In genomic region chr12:17386896-17387295, GRCm38 (mm10) we compare ENCODE assay signal across 19 mouse cellular contexts. TPM values are rescaled to one million over a fixed set of nuclear protein-coding genes. Genes with fewer than 3 reads are reported as not detected.
A peak's percentile ranks its signal among the peaks of the same experiment; 100 is the strongest.
DNase-seq lines count a peak whose midpoint lies in the region; ATAC-seq and TF ChIP-seq lines count a peak whose summit lies in the region.
"Had no signal": no experiment of that assay in that cellular context is flagged by ENCODE, and none has a peak within 500 bp of the region (broad histone marks: within the 10 kb centered on the region; RNA-seq: fewer than 3 reads in every experiment).

No protein-coding gene starts in this region.

- TF ChIP-seq CTCF in lung, embryonic 14.5 days (IDR thresholded peaks at IDR 0.05; ENCODE audit: low read depth): no peak
- no peak for TF ChIP-seq CTCF in lung, adult 2 months (IDR thresholded peaks at IDR 0.05; ENCODE audit: insufficient read depth, low read length)
- TF ChIP-seq CTCF in hindbrain, postnatal 0 days (IDR thresholded peaks at IDR 0.05; ENCODE audit: low read depth): no peak

- H3K9ac ChIP-seq in embryonic facial prominence, embryonic 15.5 days: no peak overlapping the region
- no peak overlapping the region for H3K9ac ChIP-seq in lung, embryonic 14.5 days
- no peak overlapping the region for H3K9ac ChIP-seq in stomach, embryonic 15.5 days
- no peak overlapping the region for H3K9ac ChIP-seq in hindbrain, postnatal 0 days (replicated peaks; ENCODE audit: low read length)
- H3K9ac ChIP-seq: embryonic facial prominence, embryonic 13.5 days; hindbrain, embryonic 12.5 days had no signal

- no peaks in the 10 kb centered on the region for H3K9me3 ChIP-seq in embryonic facial prominence, embryonic 15.5 days (replicated peaks)
- H3K9me3 ChIP-seq in embryonic facial prominence, embryonic 10.5 days: no peaks in the 10 kb centered on the region
- H3K9me3 ChIP-seq in lung, embryonic 14.5 days (ENCODE audit: low read depth, low read length): no peaks in the 10 kb centered on the region
- no peaks in the 10 kb centered on the region for H3K9me3 ChIP-seq in stomach, embryonic 15.5 days
- H3K9me3 ChIP-seq in hindbrain, postnatal 0 days (ENCODE audit: low read length): no peaks in the 10 kb centered on the region
- H3K9me3 ChIP-seq in forebrain, embryonic 10.5 days: no peaks in the 10 kb centered on the region
- H3K9me3 ChIP-seq: embryonic facial prominence, embryonic 13.5 days; hindbrain, embryonic 12.5 days had no signal

- H3K4me3 ChIP-seq in embryonic facial prominence, embryonic 15.5 days (replicated peaks): no peak overlapping the region
- H3K4me3 ChIP-seq in embryonic facial prominence, embryonic 10.5 days: no peak overlapping the region
- no peak overlapping the region for H3K4me3 ChIP-seq in lung, embryonic 14.5 days (ENCODE audit: low read depth, low read length)
- H3K4me3 ChIP-seq in lung, adult 2 months (replicated peaks; ENCODE audit: extremely low read depth, low read depth, low read length): no peak overlapping the region
- H3K4me3 ChIP-seq in stomach, embryonic 15.5 days (replicated peaks): no peak overlapping the region
- no peak overlapping the region for H3K4me3 ChIP-seq in hindbrain, postnatal 0 days (ENCODE audit: low read length)
- H3K4me3 ChIP-seq in forebrain, embryonic 10.5 days: no peak overlapping the region
- H3K4me3 ChIP-seq: embryonic facial prominence, embryonic 13.5 days; gastrocnemius, adult 2 months; hindbrain, embryonic 12.5 days had no signal

- H3K27me3 ChIP-seq in embryonic facial prominence, embryonic 15.5 days: no peaks in the 10 kb centered on the region
- no peaks in the 10 kb centered on the region for H3K27me3 ChIP-seq in embryonic facial prominence, embryonic 10.5 days (replicated peaks; ENCODE audit: low read depth, poor library complexity, severe bottlenecking)
- no peaks in the 10 kb centered on the region for H3K27me3 ChIP-seq in lung, embryonic 14.5 days (ENCODE audit: insufficient read depth, low read length)
- H3K27me3 ChIP-seq in stomach, embryonic 15.5 days (replicated peaks): no peaks in the 10 kb centered on the region
- no peaks in the 10 kb centered on the region for H3K27me3 ChIP-seq in hindbrain, postnatal 0 days (ENCODE audit: insufficient read depth, low read length)
- no peaks in the 10 kb centered on the region for H3K27me3 ChIP-seq in forebrain, embryonic 10.5 days (ENCODE audit: poor library complexity, severe bottlenecking)
- H3K27me3 ChIP-seq: CH12.LX; embryonic facial prominence, embryonic 13.5 days; hindbrain, embryonic 12.5 days had no signal

- peaks cover 10% of the 10 kb centered on the region for H3K36me3 ChIP-seq in embryonic facial prominence, embryonic 15.5 days
- peaks cover 55% of the 10 kb centered on the region for H3K36me3 ChIP-seq in embryonic facial prominence, embryonic 10.5 days (replicated peaks)
- 0 out of 2 replicates have a peak, but pooled peaks cover 13% of the 10 kb centered on the region for H3K36me3 ChIP-seq in lung, embryonic 14.5 days (ENCODE audit: insufficient read depth)
- no peaks in the 10 kb centered on the region for H3K36me3 ChIP-seq in stomach, embryonic 15.5 days
- H3K36me3 ChIP-seq in hindbrain, postnatal 0 days (ENCODE audit: insufficient read depth, low read length): peaks cover 6% of the 10 kb centered on the region; the same call in 1 of the 2 replicates
- H3K36me3 ChIP-seq in forebrain, embryonic 10.5 days (replicated peaks): peaks cover 58% of the 10 kb centered on the region

- no peak for ATAC-seq in embryonic facial prominence, embryonic 15.5 days (ENCODE audit: insufficient number of reproducible peaks, low FRiP score, low TSS enrichment, low read depth)
- no peak; the same call in 1 of the 2 replicates for ATAC-seq in lung, embryonic 14.5 days (ENCODE audit: insufficient read depth)
- no peak for ATAC-seq in stomach, embryonic 15.5 days (ENCODE audit: insufficient read depth, low FRiP score, low read depth)
- no peak for ATAC-seq in hindbrain, postnatal 0 days
- ATAC-seq: forebrain, embryonic 14.5 days had no signal

- H3K4me1 ChIP-seq in embryonic facial prominence, embryonic 15.5 days: peaks cover 15% of the 10 kb centered on the region; the same call in 1 of the 2 replicates
- H3K4me1 ChIP-seq in embryonic facial prominence, embryonic 10.5 days: no peaks in the 10 kb centered on the region
- H3K4me1 ChIP-seq in lung, embryonic 14.5 days (ENCODE audit: insufficient read depth): peaks cover 6% of the 10 kb centered on the region
- H3K4me1 ChIP-seq in lung, adult 2 months (ENCODE audit: control insufficient read depth, insufficient read depth, low read length): peaks cover 3% of the 10 kb centered on the region; the same call in 1 of the 2 replicates
- peaks cover 12% of the 10 kb centered on the region; the same call in 1 of the 2 replicates for H3K4me1 ChIP-seq in stomach, embryonic 15.5 days
- H3K4me1 ChIP-seq in hindbrain, postnatal 0 days (ENCODE audit: insufficient read depth, low read length): no peaks in the 10 kb centered on the region
- no peaks in the 10 kb centered on the region for H3K4me1 ChIP-seq in forebrain, embryonic 10.5 days
- H3K4me1 ChIP-seq: hindbrain, embryonic 12.5 days had no signal

- 59% methylated on average over 3 of the region's 3 CpGs for WGBS in embryonic facial prominence, embryonic 15.5 days
- WGBS in embryonic facial prominence, embryonic 10.5 days: 93% methylated on average over 3 of the region's 3 CpGs
- 60% methylated on average over 3 of the region's 3 CpGs for WGBS in lung, embryonic 14.5 days
- WGBS in lung, adult 2 months: 55% methylated on average over 3 of the region's 3 CpGs
- WGBS in stomach, embryonic 15.5 days: 47% methylated on average over 3 of the region's 3 CpGs
- 88% methylated on average over 3 of the region's 3 CpGs for WGBS in hindbrain, postnatal 0 days
- WGBS in forebrain, embryonic 10.5 days: 91% methylated on average over 3 of the region's 3 CpGs

- no peak for DNase-seq in embryonic facial prominence, embryonic 10.5 days (ENCODE audit: low spot score)
- DNase-seq in lung, embryonic 14.5 days: peak; percentile 57
- DNase-seq in lung, adult 2 months: no peak
- no peak for DNase-seq in hindbrain, postnatal 0 days (ENCODE audit: low spot score)
- DNase-seq in forebrain, embryonic 10.5 days (ENCODE audit: extremely low spot score, low spot score): no peak
- DNase-seq: cerebellum, adult 11-12 months; cerebellum, adult 9-10 months; cerebellum, postnatal 25 days; gastrocnemius, adult 2 months; gastrocnemius, postnatal 25 days; heart, postnatal 10 days; heart, postnatal 4 days had no signal

- TF ChIP-seq POLR2A in lung, adult 2 months (IDR thresholded peaks at IDR 0.05; ENCODE audit: borderline replicate concordance, extremely low read depth, low read depth, low read length): no peak

- H3K4me2 ChIP-seq in embryonic facial prominence, embryonic 15.5 days (replicated peaks): no peak overlapping the region
- H3K4me2 ChIP-seq in lung, embryonic 14.5 days: no peak overlapping the region
- no peak overlapping the region for H3K4me2 ChIP-seq in stomach, embryonic 15.5 days
- H3K4me2 ChIP-seq in hindbrain, postnatal 0 days (ENCODE audit: low read depth, low read length): no peak overlapping the region
- H3K4me2 ChIP-seq: embryonic facial prominence, embryonic 13.5 days; hindbrain, embryonic 12.5 days had no signal

- H3K27ac ChIP-seq in embryonic facial prominence, embryonic 15.5 days (replicated peaks): peak overlapping the region; percentile 28; the same call in 1 of the 2 replicates
- H3K27ac ChIP-seq in embryonic facial prominence, embryonic 10.5 days (replicated peaks): no peak overlapping the region
- H3K27ac ChIP-seq in lung, embryonic 14.5 days (ENCODE audit: low read depth): no peak overlapping the region
- peak overlapping the region; percentile 28; the same call in 1 of the 2 replicates for H3K27ac ChIP-seq in stomach, embryonic 15.5 days
- no peak overlapping the region for H3K27ac ChIP-seq in hindbrain, postnatal 0 days
- no peak overlapping the region for H3K27ac ChIP-seq in forebrain, embryonic 10.5 days
- H3K27ac ChIP-seq: gastrocnemius, adult 2 months; hindbrain, embryonic 12.5 days had no signal

RNA-seq across cellular contexts. Expression of gene Nol10, which starts 38.6 kb away (rescaled TPM):
- 19.8 and 20.8 TPM in 2 replicates for polyA plus RNA-seq in embryonic facial prominence, embryonic 15.5 days (2015; fragmentation: Nextera tagmentation; extraction: Ambion mirVana)
- polyA plus RNA-seq in embryonic facial prominence, embryonic 10.5 days (2016; fragmentation: Nextera tagmentation; extraction: Ambion mirVana): 41.8 and 43.4 TPM in 2 replicates
- polyA plus RNA-seq in lung, embryonic 14.5 days (2014; fragmentation: Nextera tagmentation; extraction: Ambion mirVana): 27.0 and 30.0 TPM in 2 replicates
- polyA plus RNA-seq in lung, adult 2 months (2012; rRNA removed): 2.5 and 3.7 TPM in 2 replicates
- polyA plus RNA-seq in stomach, embryonic 15.5 days (2015; fragmentation: Nextera tagmentation; extraction: Ambion mirVana): 17.8 and 20.1 TPM in 2 replicates
- 6.6 and 7.1 TPM in 2 replicates for total RNA-seq in hindbrain, postnatal 0 days (2014; rRNA removed)
- 12.0 and 13.4 TPM in 2 replicates for polyA plus RNA-seq in hindbrain, postnatal 0 days (2015; fragmentation: Nextera tagmentation; extraction: Ambion mirVana)
- 44.1 and 45.1 TPM in 2 replicates for polyA plus RNA-seq in forebrain, embryonic 10.5 days (2016; fragmentation: Nextera tagmentation; extraction: Ambion mirVana)

RNA-seq across cellular contexts. Expression of gene Atp6v1c2, which starts 57.7 kb away (rescaled TPM):
- 6.5 and 8.7 TPM in 2 replicates for polyA plus RNA-seq in embryonic facial prominence, embryonic 15.5 days (2015; fragmentation: Nextera tagmentation; extraction: Ambion mirVana)
- polyA plus RNA-seq in embryonic facial prominence, embryonic 10.5 days (2016; fragmentation: Nextera tagmentation; extraction: Ambion mirVana): 0.52 and 0.62 TPM in 2 replicates
- 0.97 and 1.0 TPM in 2 replicates for polyA plus RNA-seq in lung, embryonic 14.5 days (2014; fragmentation: Nextera tagmentation; extraction: Ambion mirVana)
- 42.8 and 55.3 TPM in 2 replicates for polyA plus RNA-seq in lung, adult 2 months (2012; rRNA removed)
- 0.37 and 0.40 TPM in 2 replicates for polyA plus RNA-seq in stomach, embryonic 15.5 days (2015; fragmentation: Nextera tagmentation; extraction: Ambion mirVana)
- 0.52 TPM in 1 of 2 replicates, not detected in the other for total RNA-seq in hindbrain, postnatal 0 days (2014; rRNA removed)
- polyA plus RNA-seq in hindbrain, postnatal 0 days (2015; fragmentation: Nextera tagmentation; extraction: Ambion mirVana): 0.86 and 1.1 TPM in 2 replicates
- polyA plus RNA-seq in forebrain, embryonic 10.5 days (2016; fragmentation: Nextera tagmentation; extraction: Ambion mirVana): 0.29 and 0.46 TPM in 2 replicates
- total RNA-seq: gastrocnemius, adult 2 months; granulocyte monocyte progenitor cell, adult 5-6 weeks; heart, postnatal 10 days; heart, postnatal 4 days had no signal

Comparison
In these comparisons a context has a peak if more than half of its experiments do, and no peak if none do; other contexts are left out.
1. H3K27ac ChIP-seq: peak in embryonic facial prominence, embryonic 15.5 days (single experiment) and stomach, embryonic 15.5 days (single experiment); none in embryonic facial prominence, embryonic 10.5 days (single experiment), lung, embryonic 14.5 days (single experiment), hindbrain, postnatal 0 days (single experiment) and forebrain, embryonic 10.5 days (single experiment).